20 mouse cellular contexts compared by ENCODE assay signal in genomic region chr3:27827236-27827635, GRCm38 (mm10).
"Had no signal": no experiment of that assay in that cellular context is flagged by ENCODE, and none has a peak within 500 bp of the region (broad histone marks: within the 10 kb centered on the region; RNA-seq: fewer than 3 reads in every experiment).

No protein-coding gene starts in this region.

- H3K27ac ChIP-seq: liver, embryonic 15.5 days; lung, embryonic 15.5 days; macrophage; midbrain, embryonic 13.5 days; midbrain, embryonic 15.5 days; neural tube, embryonic 12.5 days had no signal

- H3K4me1 ChIP-seq: liver, embryonic 15.5 days; midbrain, embryonic 13.5 days; midbrain, embryonic 15.5 days; neural tube, embryonic 12.5 days had no signal

- ATAC-seq: liver, postnatal 0 days; lung, postnatal 0 days; midbrain, embryonic 13.5 days; midbrain, embryonic 15.5 days had no signal

- H3K4me3 ChIP-seq: liver, embryonic 15.5 days; lung, embryonic 15.5 days; midbrain, embryonic 13.5 days; midbrain, embryonic 15.5 days; neural tube, embryonic 12.5 days had no signal

- H3K9ac ChIP-seq: liver, embryonic 15.5 days; liver, postnatal 0 days; lung, embryonic 15.5 days; midbrain, embryonic 13.5 days; midbrain, embryonic 15.5 days; neural tube, embryonic 12.5 days had no signal

- H3K36me3 ChIP-seq: liver, embryonic 15.5 days; lung, embryonic 15.5 days; midbrain, embryonic 13.5 days; midbrain, embryonic 15.5 days; neural tube, embryonic 12.5 days had no signal

- DNase-seq: liver, postnatal 0 days; lung, adult 2 months; lung, postnatal 14 days; lung, postnatal 36 days; retina, postnatal 1 day; right cerebral cortex, adult 18-20 months; right cerebral cortex, postnatal 25 days; right cerebral cortex, postnatal 4 days; spleen, adult 18-20 months; thymus, adult 18-20 months; thymus, postnatal 14 days; thymus, postnatal 36 days had no signal

- H3K9me3 ChIP-seq: liver, embryonic 15.5 days; lung, embryonic 15.5 days; midbrain, embryonic 13.5 days; midbrain, embryonic 15.5 days; neural tube, embryonic 12.5 days had no signal

- H3K27me3 ChIP-seq: liver, embryonic 15.5 days; lung, embryonic 15.5 days; midbrain, embryonic 13.5 days; midbrain, embryonic 15.5 days; neural tube, embryonic 12.5 days had no signal

- H3K4me2 ChIP-seq: liver, embryonic 15.5 days; lung, embryonic 15.5 days; midbrain, embryonic 11.5 days; midbrain, embryonic 13.5 days; midbrain, embryonic 15.5 days; neural tube, embryonic 12.5 days had no signal
